Mouse (Mus musculus) olfactory bulb, adult 2 months (tissue): Measurements from ENCODE around the gene Vmn1r172.
"Not testable (repeated sequence)": the region's sequence is repeated elsewhere in the genome, so short reads cannot be mapped to it uniquely, and the experiment has no call there.

ENCODE experiments used
- CTCF ChIP-seq: fragments of 200-500 bp; IDR thresholded peaks from 2 replicates; pipeline ENCODE4 v1.5.1; 2012; ENCODE audit warnings: low read depth, mild to moderate bottlenecking, low read length, moderate library complexity; ENCODE audit not compliant: insufficient read depth
- POLR2A ChIP-seq: fragments of 200-500 bp; IDR thresholded peaks from 2 replicates; pipeline ENCODE4 v1.6.1; 2012; ENCODE audit warnings: mild to moderate bottlenecking, low read depth, low read length, moderate library complexity; ENCODE audit not compliant: insufficient read depth

DNA sequence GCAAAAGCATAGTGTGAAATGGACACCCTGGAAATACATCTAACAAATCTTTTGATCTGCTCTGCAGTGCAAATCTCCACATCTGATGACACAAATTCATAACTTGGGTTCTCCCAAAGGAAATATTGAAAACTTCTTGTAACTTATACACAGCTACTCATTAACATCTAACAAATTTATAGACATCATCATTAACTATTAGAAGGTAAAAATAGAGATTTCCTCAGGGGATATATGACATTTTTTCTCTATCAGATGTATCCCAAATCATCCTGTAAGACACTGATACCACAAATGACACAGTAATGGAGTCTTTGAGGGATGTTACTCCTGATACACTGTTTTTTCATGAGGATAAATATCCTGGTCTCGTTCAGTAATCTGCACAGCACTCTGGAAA is 42.3 kb downstream of the Vmn1r172 start, which contains the start of gene Vmn1r173:
- TF ChIP-seq CTCF, POLR2A: not testable (repeated sequence)
